Mouse (Mus musculus) limb, embryonic 12.5 days (tissue): Measurements from ENCODE around the gene Kdm5b. TPM values are rescaled to one million over a fixed set of nuclear protein-coding genes. Genes with fewer than 3 reads are reported as not detected.

Experiments used
- ATAC-seq: fragments of 200-750 bp; cut with Nextera tagmentation; 2 replicates; pipeline ENCODE4 v1.8.0; 2017; ENCODE audit warnings: low read depth, moderate TSS enrichment; ENCODE audit not compliant: insufficient number of reproducible peaks, insufficient read depth, low FRiP score, low TSS enrichment
- H3K27ac ChIP-seq: fragments of 300-500 bp; sonication (generic); 2 replicates; pipeline ENCODE4 v1.5.1; 2016; ENCODE audit warnings: mild to moderate bottlenecking, moderate library complexity
- H3K27me3 ChIP-seq: fragments of 300-500 bp; sonication (generic); 2 replicates; pipeline ENCODE4 v1.6.1; 2016; ENCODE audit warnings: mild to moderate bottlenecking, moderate library complexity
- H3K36me3 ChIP-seq: fragments of 300-500 bp; sonication (generic); 2 replicates; pipeline ENCODE4 v1.6.1; 2016; ENCODE audit warnings: mild to moderate bottlenecking, moderate library complexity
- H3K4me1 ChIP-seq: fragments of 300-500 bp; sonication (generic); replicated peaks from 2 replicates; pipeline ENCODE4 v1.6.1; 2016
- H3K4me2 ChIP-seq: fragments of 300-500 bp; sonication (generic); 2 replicates; pipeline ENCODE4 v1.6.1; 2016; ENCODE audit warnings: mild to moderate bottlenecking, moderate library complexity
- H3K4me3 ChIP-seq: fragments of 300-500 bp; sonication (generic); replicated peaks from 2 replicates; pipeline ENCODE4 v1.5.1; 2016; ENCODE audit warnings: mild to moderate bottlenecking
- H3K9ac ChIP-seq: fragments of 300-500 bp; sonication (generic); replicated peaks from 2 replicates; pipeline ENCODE4 v1.6.1; 2016; ENCODE audit warnings: mild to moderate bottlenecking, moderate library complexity
- H3K9me3 ChIP-seq: fragments of 300-500 bp; sonication (generic); 2 replicates; pipeline ENCODE4 v1.6.1; 2016; ENCODE audit warnings: mild to moderate bottlenecking, moderate library complexity
- WGBS: fragments of 180-500 bp; shearing (Covaris S2); methylation state at CpG from one replicate; pipeline ENCODE4 v1.1.7; 2016; 5-methylcytosine and 5-hydroxymethylcytosine counted together
- polyA plus RNA-seq: library from polyadenylated mRNA; unstranded; fragments of >200 nt; fragmentation: Nextera tagmentation; extraction: Ambion mirVana; gene quantifications from 2 replicates; pipeline ENCODE4 v1.2.1, GENCODE M21; 2016

Gene Kdm5b
- polyA plus RNA-seq, 1 experiment from 2014 or later, result 111 TPM

- Histone ChIP-seq H3K9ac (no peak overlapping the region), H3K4me3 (no peak overlapping the region), H3K4me2 (no peak overlapping the region), H3K36me3 (peaks cover 87% of the 10 kb centered on the region), H3K27me3 (no peaks in the 10 kb centered on the region), H3K4me1 (no peaks in the 10 kb centered on the region), H3K27ac (no peak overlapping the region), H3K9me3 (no peaks in the 10 kb centered on the region)
- WGBS, result 93% methylated on average over 9 of the region's 9 CpGs
- no peak for ATAC-seq
These were observed 37.5 kb downstream of the Kdm5b start for GRCm38 (mm10) chr1:134597339-134598054.

- Histone ChIP-seq H3K27me3 (no peaks in the 10 kb centered on the region), H3K27ac (no peak overlapping the region), H3K4me3 (no peak overlapping the region), H3K4me2 (no peak overlapping the region), H3K4me1 (no peaks in the 10 kb centered on the region), H3K9ac (no peak overlapping the region), H3K36me3 (peaks cover 85% of the 10 kb centered on the region), H3K9me3 (no peaks in the 10 kb centered on the region)
- WGBS, result 94% methylated on average over 2 of the region's 2 CpGs
- ATAC-seq, result no peak
These were observed 44.1 kb downstream of the Kdm5b start for GRCm38 (mm10) chr1:134604086-134604485.

- no peaks in the 10 kb centered on the region for H3K4me1 ChIP-seq
- peaks cover 86% of the 10 kb centered on the region for H3K36me3 ChIP-seq
- ATAC-seq, result no peak
- WGBS, result 86% methylated on average over 8 of the region's 8 CpGs
- no peaks in the 10 kb centered on the region for H3K27me3 ChIP-seq
- no peak overlapping the region for H3K27ac ChIP-seq
- no peaks in the 10 kb centered on the region for H3K9me3 ChIP-seq
- H3K9ac ChIP-seq, result no peak overlapping the region
- H3K4me3 ChIP-seq, result no peak overlapping the region
- no peak overlapping the region for H3K4me2 ChIP-seq
These were observed 45.7 kb downstream of the Kdm5b start for GRCm38 (mm10) chr1:134605670-134606069.

- no peak overlapping the region for H3K4me3 ChIP-seq
- H3K27me3 ChIP-seq, result no peaks in the 10 kb centered on the region
- no peaks in the 10 kb centered on the region for H3K9me3 ChIP-seq
- H3K9ac ChIP-seq, result no peak overlapping the region
- H3K4me1 ChIP-seq, result no peaks in the 10 kb centered on the region
- 97% methylated on average over 2 of the region's 2 CpGs for WGBS
- no peak for ATAC-seq
- H3K27ac ChIP-seq, result no peak overlapping the region
- peaks cover 86% of the 10 kb centered on the region for H3K36me3 ChIP-seq
- H3K4me2 ChIP-seq, result no peak overlapping the region
These were observed 46.4 kb downstream of the Kdm5b start for GRCm38 (mm10) chr1:134606381-134606780.

- no peak overlapping the region for H3K4me3 ChIP-seq
- H3K9ac ChIP-seq, result no peak overlapping the region
- peaks cover 83% of the 10 kb centered on the region for H3K36me3 ChIP-seq
- WGBS, result 92% methylated on average over 1 of the region's 1 CpGs
- H3K27me3 ChIP-seq, result no peaks in the 10 kb centered on the region
- ATAC-seq, result no peak
- H3K4me1 ChIP-seq, result no peaks in the 10 kb centered on the region
- no peak overlapping the region for H3K27ac ChIP-seq
- no peaks in the 10 kb centered on the region for H3K9me3 ChIP-seq
- no peak overlapping the region for H3K4me2 ChIP-seq
These were observed 47.3 kb downstream of the Kdm5b start for GRCm38 (mm10) chr1:134607279-134607678.

- Histone ChIP-seq H3K4me2 (no peak overlapping the region), H3K4me1 (no peaks in the 10 kb centered on the region), H3K27me3 (no peaks in the 10 kb centered on the region), H3K9ac (no peak overlapping the region), H3K36me3 (peaks cover 89% of the 10 kb centered on the region), H3K27ac (no peak overlapping the region), H3K9me3 (no peaks in the 10 kb centered on the region), H3K4me3 (no peak overlapping the region)
- WGBS, result 44% methylated on average over 4 of the region's 4 CpGs
- ATAC-seq, result no peak
These were observed 49.2 kb downstream of the Kdm5b start for GRCm38 (mm10) chr1:134609172-134609571.

GRCm38 (mm10) chr1:134614554-134614953 lies 54.6 kb downstream of the Kdm5b start:
- Histone ChIP-seq H3K4me2 (no peak overlapping the region), H3K4me3 (no peak overlapping the region), H3K27me3 (no peaks in the 10 kb centered on the region), H3K9me3 (no peaks in the 10 kb centered on the region), H3K9ac (no peak overlapping the region), H3K27ac (no peak overlapping the region), H3K36me3 (peaks cover 88% of the 10 kb centered on the region), H3K4me1 (no peaks in the 10 kb centered on the region)
- ATAC-seq, result no peak
- WGBS, result 97% methylated on average over 5 of the region's 5 CpGs

GRCm38 (mm10) chr1:134614988-134615387 lies 55.0 kb downstream of the Kdm5b start:
- 92% methylated on average over 2 of the region's 2 CpGs for WGBS

GRCm38 (mm10) chr1:134617656-134618055 lies 57.7 kb downstream of the Kdm5b start:
- Histone ChIP-seq H3K9ac (no peak overlapping the region), H3K4me3 (no peak overlapping the region), H3K9me3 (no peaks in the 10 kb centered on the region), H3K27me3 (no peaks in the 10 kb centered on the region), H3K36me3 (peaks cover 95% of the 10 kb centered on the region), H3K27ac (no peak overlapping the region), H3K4me1 (no peaks in the 10 kb centered on the region), H3K4me2 (no peak overlapping the region)
- WGBS, result 87% methylated on average over 9 of the region's 9 CpGs
- no peak for ATAC-seq

More at GRCm38 (mm10) chr1:134614988-134615387, 55.0 kb downstream of the Kdm5b start:
- Histone ChIP-seq H3K9ac (no peak overlapping the region), H3K36me3 (peaks cover 92% of the 10 kb centered on the region), H3K4me1 (no peaks in the 10 kb centered on the region), H3K27ac (no peak overlapping the region), H3K4me3 (no peak overlapping the region), H3K9me3 (no peaks in the 10 kb centered on the region), H3K4me2 (no peak overlapping the region), H3K27me3 (no peaks in the 10 kb centered on the region)
- no peak for ATAC-seq

GRCm38 (mm10) chr1:134625325-134625724 lies 65.4 kb downstream of the Kdm5b start:
- Histone ChIP-seq H3K4me1 (no peaks in the 10 kb centered on the region), H3K4me3 (no peak overlapping the region), H3K9ac (no peak overlapping the region), H3K36me3 (peaks cover 99% of the 10 kb centered on the region), H3K4me2 (no peak overlapping the region), H3K27ac (no peak overlapping the region), H3K9me3 (no peaks in the 10 kb centered on the region), H3K27me3 (no peaks in the 10 kb centered on the region)
- 94% methylated on average over 4 of the region's 4 CpGs for WGBS
- ATAC-seq, result no peak

GRCm38 (mm10) chr1:134629455-134629854 lies 69.5 kb downstream of the Kdm5b start:
- H3K9ac ChIP-seq, result no peak overlapping the region
- peaks cover 100% of the 10 kb centered on the region for H3K36me3 ChIP-seq
- WGBS, result 94% methylated on average over 10 of the region's 10 CpGs
- no peaks in the 10 kb centered on the region for H3K27me3 ChIP-seq
- no peaks in the 10 kb centered on the region for H3K4me1 ChIP-seq
- no peak for ATAC-seq
- H3K9me3 ChIP-seq, result no peaks in the 10 kb centered on the region
- no peak overlapping the region for H3K4me3 ChIP-seq
- H3K27ac ChIP-seq, result no peak overlapping the region
- no peak overlapping the region for H3K4me2 ChIP-seq

GRCm38 (mm10) chr1:134634296-134634695 lies 74.3 kb downstream of the Kdm5b start:
- H3K27ac ChIP-seq, result no peak overlapping the region
- H3K36me3 ChIP-seq, result peaks cover 57% of the 10 kb centered on the region
- no peaks in the 10 kb centered on the region; the same call in 1 of the 2 replicates for H3K4me1 ChIP-seq
- ATAC-seq, result no peak
- WGBS, result 80% methylated on average over 7 of the region's 7 CpGs
- H3K9ac ChIP-seq, result no peak overlapping the region
- no peaks in the 10 kb centered on the region for H3K9me3 ChIP-seq
- H3K27me3 ChIP-seq, result no peaks in the 10 kb centered on the region
- H3K4me2 ChIP-seq, result no peak overlapping the region
- no peak overlapping the region for H3K4me3 ChIP-seq
